Mouse (Mus musculus) spleen, adult 2 months (tissue): ENCODE results near the gene 9930104L06Rik.

Source experiments
- CTCF ChIP-seq: fragments of 200-500 bp; IDR thresholded peaks from 2 replicates; pipeline ENCODE4 v1.5.1; 2011; ENCODE audit warnings: mild to moderate bottlenecking, inconsistent platforms; ENCODE audit not compliant: insufficient read depth, insufficient read length, insufficient replicate concordance; ENCODE audit errors: extremely low read depth
- POLR2A ChIP-seq: fragments of 200-500 bp; IDR thresholded peaks from 2 replicates; pipeline ENCODE4 v1.6.1; 2011; ENCODE audit warnings: low read depth, low read length, inconsistent platforms

- TF ChIP-seq POLR2A (no peak), CTCF (no peak)
Measured at GRCm38 (mm10) chr4:124970194-124970593, 33.3 kb downstream of the 9930104L06Rik start.
